Mouse (Mus musculus) cerebral cortex, adult 2 months (tissue): ENCODE measurements around the gene Spout1.

ENCODE experiments used
- WGBS: fragments of 180-500 bp; shearing (Covaris S2); methylation state at CpG from one replicate; pipeline ENCODE4 v1.1.7; 2018; 5-methylcytosine and 5-hydroxymethylcytosine counted together

The Spout1 gene

DNA sequence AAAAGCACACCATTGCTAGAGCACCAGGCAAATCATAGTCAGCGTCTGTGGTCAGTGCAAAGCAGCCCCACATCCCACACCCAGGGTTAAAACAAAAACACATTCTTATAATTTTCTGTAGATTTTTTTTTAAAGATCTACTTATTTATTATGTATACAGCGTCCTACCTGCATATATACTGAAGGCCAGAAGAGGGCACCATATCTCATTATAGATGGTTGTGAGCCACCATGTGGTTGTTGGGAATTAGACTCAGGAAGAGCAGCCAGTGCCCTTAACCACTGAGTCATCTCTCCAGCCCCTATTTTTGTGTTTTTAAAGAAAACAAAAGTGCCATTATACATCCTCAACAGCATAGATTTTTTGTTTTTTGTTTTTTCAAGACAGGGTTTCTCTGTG, 49.5 kb downstream of the Spout1 start:
- 30% methylated on average over 2 of the region's 2 CpGs for WGBS

DNA sequence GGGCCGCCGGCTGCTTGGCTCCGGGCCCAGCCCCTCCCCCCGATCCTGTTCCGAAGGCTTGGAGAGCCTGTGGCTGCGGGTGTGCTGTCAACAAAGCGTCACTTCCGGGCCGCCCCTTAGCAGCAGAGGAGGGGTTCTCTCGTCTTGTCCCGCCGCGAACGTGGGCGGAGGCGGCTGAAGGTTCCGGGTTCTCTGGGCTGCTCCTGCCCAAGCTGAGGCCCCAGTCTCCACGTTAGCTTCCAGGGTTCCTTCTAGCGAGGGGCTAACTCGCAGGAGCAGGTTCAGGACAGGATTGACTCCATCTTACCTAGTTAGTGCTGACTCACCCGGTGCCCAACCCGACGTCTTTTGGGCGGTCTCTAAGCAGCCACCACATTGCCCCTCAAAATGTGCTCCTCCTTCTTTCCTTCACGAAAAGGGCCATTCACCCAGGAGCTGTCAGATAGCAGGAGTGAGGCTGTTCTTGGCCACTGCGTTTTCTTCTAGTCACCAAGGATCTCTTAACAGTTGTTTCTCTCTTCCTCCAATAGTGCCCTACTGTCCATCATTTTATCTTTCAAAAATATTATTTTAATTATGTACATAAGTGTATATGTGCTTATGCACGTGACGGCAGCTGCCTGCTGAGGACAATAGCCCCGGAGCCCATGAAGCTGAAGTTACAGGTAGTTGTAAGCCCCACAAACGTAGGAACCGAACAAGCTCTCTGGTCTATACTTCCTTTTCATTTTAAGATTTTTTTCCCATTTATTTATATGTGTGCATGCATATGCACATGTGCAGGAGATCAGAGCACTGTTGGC, 53.6 kb downstream of the Spout1 start, which contains the start of gene Zer1:
Gene Zer1 (minus strand): TSS at position 114 of the 803 bp plus-strand sequence.
- 5% methylated on average over 31 of the region's 31 CpGs for WGBS

DNA sequence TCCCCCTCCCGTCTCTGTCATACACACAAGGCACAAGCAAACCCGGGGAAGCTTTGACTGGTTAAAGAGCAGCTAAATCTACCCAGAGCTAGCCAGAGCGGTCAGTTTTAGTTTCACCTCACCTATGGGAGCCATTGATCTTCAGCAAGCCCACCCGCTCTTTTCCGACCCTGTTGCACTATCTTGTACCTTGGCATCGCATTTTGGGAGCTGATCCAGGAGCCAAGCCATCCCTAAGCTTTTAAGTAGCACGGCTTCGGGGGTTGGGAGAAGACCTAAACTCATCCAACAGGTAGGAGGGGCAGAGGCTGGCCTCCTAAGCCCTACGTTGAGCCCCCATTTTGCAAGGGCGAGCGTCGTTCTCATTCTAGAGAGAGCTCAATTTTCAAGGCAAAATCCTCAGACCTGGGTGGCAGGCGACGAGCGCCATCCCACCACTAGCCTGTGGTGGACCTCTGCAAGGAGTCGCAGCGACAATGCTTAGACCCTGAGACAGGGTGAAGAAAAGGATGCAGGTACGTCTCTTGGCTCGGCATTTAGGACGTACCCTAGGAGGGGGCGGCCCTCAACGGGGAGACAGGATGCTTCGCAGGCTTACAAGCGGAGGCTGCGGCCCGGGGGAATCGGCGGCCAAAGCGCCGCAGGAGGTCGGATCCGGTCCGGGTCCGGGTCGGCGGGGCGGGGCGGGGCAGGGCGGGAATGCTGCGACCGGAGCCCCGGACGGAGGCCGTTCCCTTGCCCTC, 54.4 kb downstream of the Spout1 start:
- WGBS: 1% methylated on average over 44 of the region's 44 CpGs
